Mouse (Mus musculus) intestine, embryonic 16.5 days (tissue): ENCODE results near the gene Spata7. TPM values are rescaled to one million over a fixed set of nuclear protein-coding genes. Genes with fewer than 3 reads are reported as not detected.
"Not testable (repeated sequence)": the region's sequence is repeated elsewhere in the genome, so short reads cannot be mapped to it uniquely, and the experiment has no call there.

Experiments used
- ATAC-seq: fragments of 200-750 bp; cut with Nextera tagmentation; 2 replicates; pipeline ENCODE4 v1.8.0; 2017; ENCODE audit warnings: moderate TSS enrichment, moderate library complexity
- H3K27ac ChIP-seq: fragments of 300-500 bp; sonication (generic); 2 replicates; pipeline ENCODE4 v1.5.1; 2014; ENCODE audit warnings: mild to moderate bottlenecking, low read length
- H3K27me3 ChIP-seq: fragments of 300-500 bp; sonication (generic); replicated peaks from 2 replicates; pipeline ENCODE4 v1.6.1; 2014; ENCODE audit warnings: low read length, control low read depth, mixed read lengths; ENCODE audit not compliant: control insufficient read depth, insufficient read depth
- H3K36me3 ChIP-seq: fragments of 300-500 bp; sonication (generic); 2 replicates; pipeline ENCODE4 v1.6.1; 2014; ENCODE audit warnings: low read length, control low read depth; ENCODE audit not compliant: control insufficient read depth, insufficient read depth
- H3K4me1 ChIP-seq: fragments of 300-500 bp; sonication (generic); 2 replicates; pipeline ENCODE4 v1.6.1; 2014; ENCODE audit warnings: low read length, control low read depth, mixed read lengths; ENCODE audit not compliant: control insufficient read depth, insufficient read depth
- H3K4me2 ChIP-seq: fragments of 300-500 bp; sonication (generic); 2 replicates; pipeline ENCODE4 v1.6.1; 2014; ENCODE audit warnings: low read depth, low read length, control low read depth
- H3K4me3 ChIP-seq: fragments of 300-500 bp; sonication (generic); 2 replicates; pipeline ENCODE4 v1.5.1; 2014; ENCODE audit warnings: mild to moderate bottlenecking, low read length
- H3K9ac ChIP-seq: fragments of 300-500 bp; sonication (generic); 2 replicates; pipeline ENCODE4 v1.6.1; 2014; ENCODE audit warnings: low read depth, low read length
- H3K9me3 ChIP-seq: fragments of 300-500 bp; sonication (generic); 2 replicates; pipeline ENCODE4 v1.6.1; 2016; ENCODE audit warnings: low read length, control low read depth; ENCODE audit not compliant: control insufficient read depth
- WGBS: fragments of 180-500 bp; shearing (Covaris S2); extraction: QIAGEN DNeasy Blood & Tissue Kit; methylation state at CpG from one replicate; pipeline ENCODE4 v1.1.7; 2014; 5-methylcytosine and 5-hydroxymethylcytosine counted together
- polyA plus RNA-seq: library from polyadenylated mRNA; unstranded; fragments of >200 nt; fragmentation: Nextera tagmentation; extraction: Ambion mirVana; gene quantifications from 2 replicates; pipeline ENCODE4 v1.2.1, GENCODE M21; 2015

Spata7 gene
- polyA plus RNA-seq, 1 experiment from 2014 or later, result 8.6 TPM

- no peak for ATAC-seq
- Histone ChIP-seq H3K4me1 (no peaks in the 10 kb centered on the region), H3K4me2 (no peak overlapping the region), H3K9me3 (no peaks in the 10 kb centered on the region), H3K36me3 (no peaks in the 10 kb centered on the region), H3K4me3 (no peak overlapping the region), H3K27ac (no peak overlapping the region), H3K9ac (no peak overlapping the region), H3K27me3 (no peaks in the 10 kb centered on the region)
- WGBS, result 67% methylated on average over 3 of the region's 3 CpGs
Measured at GRCm38 (mm10) chr12:98614910-98615508, 12.9 kb upstream of the Spata7 start.

DNA sequence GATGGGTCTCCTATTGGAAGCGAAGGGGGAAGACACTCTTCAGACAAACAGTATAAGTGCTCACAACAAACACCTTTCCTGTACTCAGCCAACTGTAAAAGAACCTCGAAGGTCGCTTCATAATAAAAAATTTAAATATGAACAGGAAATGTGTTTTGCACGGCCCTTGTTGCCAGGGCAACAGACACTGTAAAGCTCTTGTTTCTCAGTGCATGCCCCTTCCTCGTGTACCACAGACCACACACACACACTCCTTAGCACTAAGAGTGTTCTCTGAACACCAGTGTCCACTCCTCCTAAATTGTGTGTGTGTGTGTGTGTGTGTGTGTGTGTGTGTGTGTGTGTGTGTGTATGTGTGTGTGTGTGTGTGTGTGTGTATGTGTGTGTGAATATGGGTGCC, 12.2 kb upstream of the Spata7 start:
- no peaks in the 10 kb centered on the region for H3K36me3 ChIP-seq
- H3K4me3 ChIP-seq, result no peak overlapping the region
- no peak overlapping the region for H3K9ac ChIP-seq
- WGBS, result 44% methylated on average over 5 of the region's 5 CpGs
- no peak overlapping the region for H3K4me2 ChIP-seq
- no peaks in the 10 kb centered on the region for H3K9me3 ChIP-seq
- H3K27me3 ChIP-seq, result no peaks in the 10 kb centered on the region
- H3K4me1 ChIP-seq, result no peaks in the 10 kb centered on the region
- H3K27ac ChIP-seq, result no peak overlapping the region
- no peak for ATAC-seq

DNA sequence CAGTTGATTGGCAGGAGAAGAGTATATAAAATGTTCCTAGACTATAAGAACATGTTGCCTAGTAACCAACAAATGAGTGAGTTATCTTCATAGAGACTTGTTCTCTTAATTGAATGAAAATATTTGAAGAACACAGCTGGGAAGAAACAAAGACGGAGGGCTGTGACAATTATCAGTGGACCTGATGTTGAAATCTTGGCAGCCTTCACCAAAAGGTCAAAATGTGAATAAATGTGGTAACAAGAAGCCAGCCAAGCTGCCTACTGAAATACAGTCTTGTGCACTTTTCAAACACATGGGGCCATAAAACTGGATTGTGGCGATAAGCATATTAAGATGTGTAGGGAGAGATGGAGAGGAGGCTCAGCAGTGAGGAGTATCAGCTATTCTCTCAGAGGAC, 8.5 kb upstream of the Spata7 start:
- no peaks in the 10 kb centered on the region for H3K9me3 ChIP-seq

GRCm38 (mm10) chr12:98620922-98621321, 7.0 kb upstream of the Spata7 start:
- not testable (repeated sequence) for H3K9me3 ChIP-seq, H3K4me3 ChIP-seq, H3K27me3 ChIP-seq, H3K36me3 ChIP-seq, H3K4me2 ChIP-seq, H3K4me1 ChIP-seq, H3K9ac ChIP-seq, ATAC-seq, H3K27ac ChIP-seq
- WGBS, result 44% methylated on average over 6 of the region's 6 CpGs

More for the DNA sequence above, 8.5 kb upstream of the Spata7 start:
- Histone ChIP-seq H3K9ac (no peak overlapping the region), H3K36me3 (no peaks in the 10 kb centered on the region), H3K4me3 (no peak overlapping the region), H3K4me1 (no peaks in the 10 kb centered on the region), H3K27me3 (no peaks in the 10 kb centered on the region), H3K27ac (no peak overlapping the region), H3K4me2 (no peak overlapping the region)
- 38% methylated on average over 2 of the region's 2 CpGs for WGBS
- no peak for ATAC-seq

DNA sequence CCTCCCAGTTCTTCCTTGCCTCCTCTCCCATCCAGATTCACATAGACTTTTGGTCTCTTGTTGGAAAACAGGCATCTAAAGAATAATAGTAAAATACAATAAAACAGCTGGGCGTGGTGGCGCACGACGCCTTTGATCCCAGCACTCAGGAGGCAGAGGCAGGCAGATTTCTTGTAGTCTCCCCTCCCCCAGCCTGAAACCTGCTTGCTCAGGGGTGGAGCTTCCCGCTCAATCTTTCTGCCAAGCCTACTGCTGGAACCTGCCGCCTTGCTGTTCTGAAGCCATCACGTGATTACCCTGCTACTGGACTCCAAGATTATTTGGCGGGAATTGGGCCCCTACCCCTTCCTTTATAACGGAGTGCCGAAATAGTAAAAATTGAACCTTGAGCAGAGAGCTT, 4.7 kb upstream of the Spata7 start:
- not testable (repeated sequence) for H3K27me3 ChIP-seq, H3K9me3 ChIP-seq, H3K36me3 ChIP-seq, H3K4me1 ChIP-seq, ATAC-seq, H3K4me2 ChIP-seq, H3K27ac ChIP-seq, H3K4me3 ChIP-seq, H3K9ac ChIP-seq
- 84% methylated on average over 10 of the region's 10 CpGs for WGBS

- ATAC-seq, result peak; percentile 91
- Histone ChIP-seq H3K4me1 (peaks cover 2% of the 10 kb centered on the region; the same call in 1 of the 2 replicates), H3K36me3 (no peaks in the 10 kb centered on the region), H3K4me2 (peak overlapping the region; percentile 59), H3K27ac (no peak overlapping the region), H3K4me3 (peak overlapping the region; percentile 87), H3K9ac (peak overlapping the region; percentile 78), H3K27me3 (no peaks in the 10 kb centered on the region), H3K9me3 (no peaks in the 10 kb centered on the region)
- WGBS, result 2% methylated on average over 16 of the region's 16 CpGs
Measured at GRCm38 (mm10) chr12:98628260-98628970, 458 bp downstream of the Spata7 start.

DNA sequence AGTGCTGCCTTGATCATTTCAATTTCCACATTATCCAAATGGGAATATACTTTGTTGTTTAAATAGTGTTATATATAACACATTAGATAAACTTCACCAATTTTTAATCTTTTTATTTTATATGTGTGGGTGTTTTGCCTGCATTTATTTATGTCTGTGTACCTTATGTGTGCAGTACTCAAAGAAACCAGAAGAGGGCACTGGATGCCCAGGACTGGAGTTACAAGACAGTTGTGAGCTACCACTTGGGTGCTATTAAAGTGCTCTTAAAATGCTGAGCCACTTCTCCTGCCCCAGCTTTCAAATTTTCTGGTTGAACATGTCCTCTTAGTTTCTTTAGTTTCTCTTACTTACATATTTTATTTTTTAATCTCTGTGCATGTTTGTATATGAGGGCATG, 16.9 kb downstream of the Spata7 start:
- no peak overlapping the region for H3K9ac ChIP-seq
- H3K36me3 ChIP-seq, result no peaks in the 10 kb centered on the region
- H3K27me3 ChIP-seq, result no peaks in the 10 kb centered on the region
- H3K4me2 ChIP-seq, result no peak overlapping the region
- H3K27ac ChIP-seq, result no peak overlapping the region
- H3K9me3 ChIP-seq, result no peaks in the 10 kb centered on the region
- ATAC-seq, result no peak
- H3K4me1 ChIP-seq, result no peaks in the 10 kb centered on the region
- H3K4me3 ChIP-seq, result no peak overlapping the region

- H3K4me1 ChIP-seq, result no peaks in the 10 kb centered on the region
- no peaks in the 10 kb centered on the region for H3K36me3 ChIP-seq
- no peaks in the 10 kb centered on the region for H3K27me3 ChIP-seq
- no peak overlapping the region for H3K4me2 ChIP-seq
- no peak overlapping the region for H3K4me3 ChIP-seq
- no peak overlapping the region for H3K9ac ChIP-seq
- no peak for ATAC-seq
- H3K27ac ChIP-seq, result no peak overlapping the region
- 58% methylated on average over 2 of the region's 2 CpGs for WGBS
- no peaks in the 10 kb centered on the region for H3K9me3 ChIP-seq
Measured at GRCm38 (mm10) chr12:98656873-98657272, 28.9 kb downstream of the Spata7 start.

DNA sequence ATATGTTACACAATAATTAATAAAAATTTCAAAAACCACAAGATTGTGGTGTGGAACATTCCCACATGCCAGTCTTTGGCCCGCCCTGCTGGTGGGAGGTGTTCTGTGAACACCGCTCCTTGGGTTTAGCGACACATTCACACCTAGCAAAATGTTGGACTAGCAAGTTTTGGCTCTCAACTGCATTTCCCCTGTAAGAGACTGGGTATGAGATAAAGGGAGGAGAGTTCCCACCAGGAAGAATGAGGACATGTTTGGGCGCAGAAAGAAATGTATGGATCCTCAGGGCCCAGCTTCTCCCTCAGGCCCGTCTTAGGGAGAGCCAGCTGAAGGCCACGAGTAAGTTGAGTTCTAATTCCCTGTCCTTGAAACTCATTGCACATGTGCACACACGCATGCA, 34.7 kb downstream of the Spata7 start:
- WGBS, result 92% methylated on average over 7 of the region's 7 CpGs
- ATAC-seq, result no peak

More for the DNA sequence above, 34.7 kb downstream of the Spata7 start:
- no peak overlapping the region for H3K9ac ChIP-seq
- no peak overlapping the region for H3K27ac ChIP-seq
- no peaks in the 10 kb centered on the region for H3K27me3 ChIP-seq
- H3K4me2 ChIP-seq, result no peak overlapping the region
- H3K9me3 ChIP-seq, result no peaks in the 10 kb centered on the region
- H3K4me3 ChIP-seq, result no peak overlapping the region
- H3K36me3 ChIP-seq, result no peaks in the 10 kb centered on the region
- H3K4me1 ChIP-seq, result no peaks in the 10 kb centered on the region
